Mouse (Mus musculus): ENCODE measurements around the gene Tmem139.

Gene Tmem139

GRCm38 (mm10) chr6:42276151-42276550 lies 14.4 kb downstream of the Tmem139 start:
- in situ Hi-C loops (cut with MboI) = no loop called here

- in situ Hi-C loops (cut with MboI) = no loop called here
Observed at GRCm38 (mm10) chr6:42282865-42283528, 21.2 kb downstream of the Tmem139 start.

- in situ Hi-C loops (cut with MboI) = no loop called here
Observed at GRCm38 (mm10) chr6:42286448-42286847, 24.7 kb downstream of the Tmem139 start, which contains the start of gene Clcn1. TSS of gene Clcn1 (plus strand) at chr6:42286685.

- in situ Hi-C loops (cut with MboI) = no loop called here
Observed at GRCm38 (mm10) chr6:42287562-42287961, 25.8 kb downstream of the Tmem139 start.

DNA sequence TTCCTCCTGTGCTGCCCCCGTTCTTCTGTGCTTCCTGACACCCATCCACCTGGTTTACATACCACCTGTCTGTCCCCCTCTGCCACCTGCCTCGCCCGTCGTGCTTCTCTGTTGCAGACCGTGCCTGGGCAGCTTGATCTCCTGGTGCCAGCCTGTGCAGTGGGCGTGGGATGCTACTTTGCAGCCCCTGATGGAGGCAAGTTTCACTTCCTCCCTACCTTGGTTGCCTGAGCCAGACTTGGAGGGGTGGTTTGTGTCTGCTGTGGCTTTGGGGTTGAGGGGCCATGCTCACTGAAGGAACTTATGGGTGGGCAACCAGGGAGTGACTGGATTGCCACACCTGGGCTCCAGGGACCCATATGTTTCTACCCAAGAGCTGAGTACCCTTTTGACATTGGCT lies 31.6 kb downstream of the Tmem139 start:
- in situ Hi-C loops (cut with MboI) = no loop called here

GRCm38 (mm10) chr6:42295549-42296094 lies 33.9 kb downstream of the Tmem139 start:
- in situ Hi-C loops (cut with MboI) = no loop called here

- in situ Hi-C loops (cut with MboI) = no loop called here
Observed at GRCm38 (mm10) chr6:42299362-42299761, 37.6 kb downstream of the Tmem139 start.

DNA sequence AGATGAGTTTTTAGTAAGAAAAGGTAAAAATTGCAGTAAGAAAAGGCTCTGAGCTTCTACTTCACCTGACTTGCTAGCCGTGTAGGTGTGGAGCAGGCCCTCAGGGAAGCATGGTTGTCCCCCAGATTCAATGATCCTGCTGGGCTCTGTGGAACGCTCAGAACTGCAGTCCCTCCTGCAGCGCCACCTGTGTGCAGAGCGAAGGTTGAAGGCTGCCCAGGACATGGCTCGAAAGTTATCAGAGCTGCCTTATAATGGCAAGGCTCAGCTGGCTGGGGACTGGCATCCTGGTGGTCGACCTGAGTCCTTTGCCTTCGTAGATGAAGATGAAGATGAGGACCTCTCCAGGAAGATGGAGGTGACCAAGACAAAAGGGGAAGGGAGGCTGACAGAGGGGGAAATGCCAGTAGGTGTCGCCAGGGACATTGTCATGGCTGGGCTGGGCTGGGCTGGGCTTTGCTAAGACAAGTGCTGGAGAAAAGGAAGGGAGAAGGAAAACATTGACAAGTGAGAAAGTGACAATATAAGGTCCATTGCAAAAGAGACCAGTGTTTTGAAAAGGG lies 48.1 kb downstream of the Tmem139 start:
- in situ Hi-C loops (cut with MboI) = no loop called here

GRCm38 (mm10) chr6:42310427-42311053 lies 48.8 kb downstream of the Tmem139 start:
- in situ Hi-C loops (cut with MboI) = no loop called here

All from mature B cell (primary cell).